Comparison of ENCODE assay signal across 8 mouse cellular contexts in genomic region chr5:45668831-45669230, GRCm38 (mm10). TPM values are rescaled to one million over a fixed set of nuclear protein-coding genes. Genes with fewer than 3 reads are reported as not detected.
DNase-seq lines count a peak whose midpoint lies in the region; ATAC-seq lines count a peak whose summit lies in the region.

No protein-coding gene starts in this region.

- no peak for ATAC-seq in heart, embryonic 12.5 days (ENCODE audit: insufficient number of reproducible peaks, low FRiP score)
- no peak for ATAC-seq in hindbrain, embryonic 14.5 days (ENCODE audit: low FRiP score)
- peak; percentile 2 for ATAC-seq in midbrain, embryonic 12.5 days (ENCODE audit: low FRiP score, low read depth)

- peak overlapping the region; percentile 96 for H3K4me2 ChIP-seq in heart, embryonic 12.5 days
- H3K4me2 ChIP-seq in hindbrain, embryonic 14.5 days (replicated peaks) = peak overlapping the region; percentile 81
- peak overlapping the region; percentile 84 for H3K4me2 ChIP-seq in midbrain, embryonic 12.5 days (replicated peaks)

- H3K4me3 ChIP-seq in heart, embryonic 12.5 days = peak overlapping the region; percentile 98
- peak overlapping the region; percentile 77 for H3K4me3 ChIP-seq in hindbrain, embryonic 14.5 days (replicated peaks; ENCODE audit: low read length)
- H3K4me3 ChIP-seq in midbrain, embryonic 12.5 days = peak overlapping the region; percentile 79

- peak overlapping the region; percentile 87 for H3K9ac ChIP-seq in heart, embryonic 12.5 days
- peak overlapping the region; percentile 78 for H3K9ac ChIP-seq in hindbrain, embryonic 14.5 days
- peak overlapping the region; percentile 80 for H3K9ac ChIP-seq in midbrain, embryonic 12.5 days (replicated peaks)

- H3K27me3 ChIP-seq in heart, embryonic 12.5 days (replicated peaks) = no peaks in the 10 kb centered on the region
- no peaks in the 10 kb centered on the region for H3K27me3 ChIP-seq in hindbrain, embryonic 14.5 days (ENCODE audit: control insufficient read depth, insufficient read depth, low read length)
- H3K27me3 ChIP-seq in midbrain, embryonic 12.5 days = no peaks in the 10 kb centered on the region

- no peak overlapping the region; the same call in 1 of the 2 replicates for H3K27ac ChIP-seq in heart, embryonic 12.5 days (ENCODE audit: poor library complexity, severe bottlenecking)
- peak overlapping the region; percentile 45; the same call in 1 of the 2 replicates for H3K27ac ChIP-seq in hindbrain, embryonic 14.5 days
- H3K27ac ChIP-seq in midbrain, embryonic 12.5 days (replicated peaks) = no peak overlapping the region

- intact Hi-C loops in heart, postnatal 36 days (cut with DNase I) = loop anchor here (1.0 to 5.0 kb wide), 5 partner anchors 134 to 1442 kb away; partner anchors contain the start of genes Lap3, Med28 and Tapt1

- H3K9me3 ChIP-seq in heart, embryonic 12.5 days (replicated peaks) = no peaks in the 10 kb centered on the region
- H3K9me3 ChIP-seq in hindbrain, embryonic 14.5 days (ENCODE audit: control insufficient read depth, low read length) = no peaks in the 10 kb centered on the region
- H3K9me3 ChIP-seq in midbrain, embryonic 12.5 days = no peaks in the 10 kb centered on the region

- H3K36me3 ChIP-seq in heart, embryonic 12.5 days = 0 out of 2 replicates have a peak, but pooled peaks cover 2% of the 10 kb centered on the region
- H3K36me3 ChIP-seq in hindbrain, embryonic 14.5 days (replicated peaks; ENCODE audit: control insufficient read depth, insufficient read depth) = no peaks in the 10 kb centered on the region
- no peaks in the 10 kb centered on the region for H3K36me3 ChIP-seq in midbrain, embryonic 12.5 days

- H3K4me1 ChIP-seq in heart, embryonic 12.5 days (replicated peaks) = peaks cover 6% of the 10 kb centered on the region
- peaks cover 6% of the 10 kb centered on the region for H3K4me1 ChIP-seq in hindbrain, embryonic 14.5 days (replicated peaks; ENCODE audit: control insufficient read depth, insufficient read depth, low read length)
- H3K4me1 ChIP-seq in midbrain, embryonic 12.5 days = peaks cover 10% of the 10 kb centered on the region

- WGBS in heart, embryonic 12.5 days = 1% methylated on average over 3 of the region's 3 CpGs
- WGBS in hindbrain, embryonic 14.5 days = 0% methylated on average over 3 of the region's 3 CpGs
- 3% methylated on average over 3 of the region's 3 CpGs for WGBS in midbrain, embryonic 12.5 days

- no peak for DNase-seq in heart, postnatal 36 days
- peak; percentile 9 for DNase-seq in ES-CJ7 (ENCODE audit: low read depth, low spot score)
- peak; percentile 32 for DNase-seq in embryo, embryonic 10 days (ENCODE audit: low spot score)
- DNase-seq in hindbrain, embryonic 14.5 days (ENCODE audit: low spot score) = peak; percentile 33
- no peak for DNase-seq in layer of hippocampus, adult 18-20 months (ENCODE audit: low spot score in 2 of 2)
- no peak for DNase-seq in kidney, postnatal 14 days

RNA-seq across cellular contexts. Expression of gene Ncapg, which starts 0.9 kb away (rescaled TPM):
- polyA plus RNA-seq in heart, embryonic 12.5 days (2016; fragmentation: Nextera tagmentation; extraction: Ambion mirVana) = 37.9 and 39.6 TPM in 2 replicates
- under 1 TPM; 0.39 to 0.41 TPM for total RNA-seq in heart, postnatal 36 days (2021)
- 7.9 and 9.5 TPM in 2 replicates for polyA plus RNA-seq in hindbrain, embryonic 14.5 days (2014; fragmentation: Nextera tagmentation; extraction: Ambion mirVana)
- 57.5 and 60.3 TPM in 2 replicates for polyA plus RNA-seq in midbrain, embryonic 12.5 days (2016; fragmentation: Nextera tagmentation; extraction: Ambion mirVana)
- total RNA-seq in layer of hippocampus, adult 18-20 months (2021) = under 1 TPM; 0.17 to 0.36 TPM

RNA-seq across cellular contexts. Expression of gene Fam184b, which starts 29.4 kb away (rescaled TPM):
- 0.23 and 0.28 TPM in 2 replicates for polyA plus RNA-seq in heart, embryonic 12.5 days (2016; fragmentation: Nextera tagmentation; extraction: Ambion mirVana)
- under 1 TPM; 0.05 to 0.06 TPM for total RNA-seq in heart, postnatal 36 days (2021)
- polyA plus RNA-seq in hindbrain, embryonic 14.5 days (2014; fragmentation: Nextera tagmentation; extraction: Ambion mirVana) = 6.7 and 9.7 TPM in 2 replicates
- 0.65 and 1.0 TPM in 2 replicates for polyA plus RNA-seq in midbrain, embryonic 12.5 days (2016; fragmentation: Nextera tagmentation; extraction: Ambion mirVana)
- 1 to 10 TPM; 5.6 to 5.8 TPM for total RNA-seq in layer of hippocampus, adult 18-20 months (2021)

Comparison
In these comparisons a context has a peak if more than half of its experiments do, and no peak if none do; other contexts are left out.
1. DNase-seq: peak in ES-CJ7 (single experiment), embryo, embryonic 10 days (single experiment) and hindbrain, embryonic 14.5 days (single experiment); none in heart, postnatal 36 days (0 of 2), layer of hippocampus, adult 18-20 months (0 of 2) and kidney, postnatal 14 days (single experiment).
2. Peak in every context shown above with its lines, with median percentiles within 50 percentile points of each other: H3K4me2 ChIP-seq, H3K4me3 ChIP-seq and H3K9ac ChIP-seq.